In genomic region chr9:56160341-56161141, GRCm38 (mm10) we compare ENCODE assay signal across 8 mouse cellular contexts. TPM values are rescaled to one million over a fixed set of nuclear protein-coding genes. Genes with fewer than 3 reads are reported as not detected.
DNase-seq lines count a peak whose midpoint lies in the region; ATAC-seq lines count a peak whose summit lies in the region.

No protein-coding gene starts in this region.

- H3K9ac ChIP-seq in heart, embryonic 15.5 days = peak overlapping the region; percentile 97
- peak overlapping the region; percentile 85 for H3K9ac ChIP-seq in liver, embryonic 13.5 days
- H3K9ac ChIP-seq in stomach, embryonic 15.5 days = peak overlapping the region; percentile 97

- WGBS in forebrain, embryonic 10.5 days = under 1% methylated on average over 82 of the region's 82 CpGs
- under 1% methylated on average over 82 of the region's 82 CpGs for WGBS in heart, embryonic 15.5 days
- WGBS in liver, embryonic 13.5 days (ENCODE audit: insufficient replicate concordance) = under 1% methylated on average over 81 of the region's 82 CpGs
- WGBS in stomach, embryonic 15.5 days = under 1% methylated on average over 82 of the region's 82 CpGs

- peak overlapping the region; percentile 71 for H3K4me2 ChIP-seq in heart, embryonic 15.5 days
- H3K4me2 ChIP-seq in liver, embryonic 13.5 days = peak overlapping the region; percentile 95
- H3K4me2 ChIP-seq in stomach, embryonic 15.5 days = peak overlapping the region; percentile 58

- H3K9me3 ChIP-seq in forebrain, embryonic 10.5 days = no peaks in the 10 kb centered on the region
- no peaks in the 10 kb centered on the region for H3K9me3 ChIP-seq in heart, embryonic 15.5 days (replicated peaks)
- H3K9me3 ChIP-seq in liver, embryonic 13.5 days (replicated peaks) = no peaks in the 10 kb centered on the region
- H3K9me3 ChIP-seq in stomach, embryonic 15.5 days = no peaks in the 10 kb centered on the region

- DNase-seq in c-Kit-negative CD71-positive TER-119-positive erythroid progenitor cells, embryonic 14.5 days (ENCODE audit: low read depth, low spot score) = peak; percentile 38
- peak; percentile 92 for DNase-seq in forebrain, embryonic 10.5 days (ENCODE audit: extremely low spot score, low spot score)
- peak; percentile 94 for DNase-seq in kidney, postnatal 14 days
- DNase-seq in liver, embryonic 13.5 days = peak; percentile 76
- peak; percentile 91 for DNase-seq in neural tube, embryonic 10.5 days (ENCODE audit: extremely low spot score, low spot score)

- H3K27me3 ChIP-seq in forebrain, embryonic 10.5 days (ENCODE audit: poor library complexity, severe bottlenecking) = 0 out of 2 replicates have a peak, but pooled peaks cover 4% of the 10 kb centered on the region
- H3K27me3 ChIP-seq in heart, embryonic 15.5 days = no peaks in the 10 kb centered on the region
- no peaks in the 10 kb centered on the region; the same call in 1 of the 2 replicates for H3K27me3 ChIP-seq in liver, embryonic 13.5 days
- no peaks in the 10 kb centered on the region for H3K27me3 ChIP-seq in stomach, embryonic 15.5 days (replicated peaks)

- H3K27ac ChIP-seq in forebrain, embryonic 10.5 days = peak overlapping the region; percentile 99
- peak overlapping the region; percentile 93 for H3K27ac ChIP-seq in heart, embryonic 15.5 days
- peak overlapping the region; percentile 51 for H3K27ac ChIP-seq in liver, embryonic 13.5 days
- H3K27ac ChIP-seq in stomach, embryonic 15.5 days = peak overlapping the region; percentile 89

- peak overlapping the region; percentile 97 for H3K4me3 ChIP-seq in forebrain, embryonic 10.5 days
- peak overlapping the region; percentile 91 for H3K4me3 ChIP-seq in heart, embryonic 15.5 days
- H3K4me3 ChIP-seq in liver, embryonic 13.5 days (replicated peaks) = peak overlapping the region; percentile 85
- H3K4me3 ChIP-seq in stomach, embryonic 15.5 days (replicated peaks) = peak overlapping the region; percentile 97

- peaks cover 8% of the 10 kb centered on the region; the same call in 1 of the 2 replicates for H3K36me3 ChIP-seq in forebrain, embryonic 10.5 days (replicated peaks)
- no peaks in the 10 kb centered on the region for H3K36me3 ChIP-seq in heart, embryonic 15.5 days
- no peaks in the 10 kb centered on the region for H3K36me3 ChIP-seq in liver, embryonic 13.5 days
- no peaks in the 10 kb centered on the region for H3K36me3 ChIP-seq in stomach, embryonic 15.5 days

- peaks cover 38% of the 10 kb centered on the region for H3K4me1 ChIP-seq in forebrain, embryonic 10.5 days
- H3K4me1 ChIP-seq in heart, embryonic 15.5 days (replicated peaks) = peaks cover 42% of the 10 kb centered on the region
- peaks cover 20% of the 10 kb centered on the region for H3K4me1 ChIP-seq in liver, embryonic 13.5 days (replicated peaks)
- peaks cover 10% of the 10 kb centered on the region; the same call in 1 of the 2 replicates for H3K4me1 ChIP-seq in stomach, embryonic 15.5 days

- ATAC-seq in CD4-positive, CD25-positive, alpha-beta regulatory T cell, adult 4 months = peak; percentile 99
- ATAC-seq in heart, embryonic 15.5 days (replicated peaks; ENCODE audit: insufficient number of reproducible peaks, insufficient read depth, low FRiP score, low read depth) = peak; percentile 94
- peak; percentile 95 for ATAC-seq in liver, embryonic 13.5 days (ENCODE audit: low read depth)
- peak; percentile 96 for ATAC-seq in stomach, embryonic 15.5 days (ENCODE audit: insufficient read depth, low FRiP score, low read depth)

RNA-seq across cellular contexts. Expression of gene Tspan3, which starts 4.7 kb away (rescaled TPM):
- polyA plus RNA-seq in CD4-positive, CD25-positive, alpha-beta regulatory T cell, adult 4 months (2017; shearing (Covaris generic)) = 10 to 100 TPM; 49.3 to 51.4 TPM
- polyA plus RNA-seq in forebrain, embryonic 10.5 days (2016; fragmentation: Nextera tagmentation; extraction: Ambion mirVana) = 510 and 526 TPM in 2 replicates
- 378 and 426 TPM in 2 replicates for polyA plus RNA-seq in heart, embryonic 15.5 days (2015; fragmentation: Nextera tagmentation; extraction: Ambion mirVana)
- polyA plus RNA-seq in liver, embryonic 13.5 days (2015; fragmentation: Nextera tagmentation; extraction: Ambion mirVana) = 46.5 TPM in 2 replicates
- polyA plus RNA-seq in stomach, embryonic 15.5 days (2015; fragmentation: Nextera tagmentation; extraction: Ambion mirVana) = 409 and 422 TPM in 2 replicates

Comparison
In these comparisons a context has a peak if more than half of its experiments do, and no peak if none do; other contexts are left out.
1. Peak in every context shown above with its lines: DNase-seq, ATAC-seq, H3K4me3 ChIP-seq and H3K27ac ChIP-seq.
2. DNase-seq: peak in every context shown above with its lines; median percentile 94 in kidney, postnatal 14 days; 92 in forebrain, embryonic 10.5 days; 91 in neural tube, embryonic 10.5 days; 76 in liver, embryonic 13.5 days; 38 in c-Kit-negative CD71-positive TER-119-positive erythroid progenitor cells, embryonic 14.5 days.